Mouse (Mus musculus): Measurements from ENCODE around the gene Spaca3.

Spaca3 gene

DNA sequence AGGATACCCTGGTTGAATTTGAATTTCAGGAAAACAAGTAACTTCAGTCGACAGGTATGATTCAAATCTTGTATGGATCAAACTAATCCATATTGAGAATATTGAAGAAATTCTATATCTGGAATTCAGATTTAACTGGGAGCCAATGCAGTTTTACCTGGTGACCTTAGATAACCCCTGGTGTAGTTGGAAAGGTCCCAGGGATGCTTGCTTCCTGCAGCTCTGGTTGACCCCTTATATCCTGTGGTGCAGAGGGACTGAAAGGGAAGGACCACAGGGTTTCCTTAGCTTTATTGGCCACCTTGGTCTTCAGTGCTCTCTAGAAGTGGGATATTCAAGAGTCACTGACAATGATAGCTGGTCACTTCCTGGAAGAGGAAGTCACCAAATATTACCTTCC lies 9.9 kb downstream of the Spaca3 start:
- no peak for DNase-seq (ENCODE audit: low spot score in 2 of 2)

DNA sequence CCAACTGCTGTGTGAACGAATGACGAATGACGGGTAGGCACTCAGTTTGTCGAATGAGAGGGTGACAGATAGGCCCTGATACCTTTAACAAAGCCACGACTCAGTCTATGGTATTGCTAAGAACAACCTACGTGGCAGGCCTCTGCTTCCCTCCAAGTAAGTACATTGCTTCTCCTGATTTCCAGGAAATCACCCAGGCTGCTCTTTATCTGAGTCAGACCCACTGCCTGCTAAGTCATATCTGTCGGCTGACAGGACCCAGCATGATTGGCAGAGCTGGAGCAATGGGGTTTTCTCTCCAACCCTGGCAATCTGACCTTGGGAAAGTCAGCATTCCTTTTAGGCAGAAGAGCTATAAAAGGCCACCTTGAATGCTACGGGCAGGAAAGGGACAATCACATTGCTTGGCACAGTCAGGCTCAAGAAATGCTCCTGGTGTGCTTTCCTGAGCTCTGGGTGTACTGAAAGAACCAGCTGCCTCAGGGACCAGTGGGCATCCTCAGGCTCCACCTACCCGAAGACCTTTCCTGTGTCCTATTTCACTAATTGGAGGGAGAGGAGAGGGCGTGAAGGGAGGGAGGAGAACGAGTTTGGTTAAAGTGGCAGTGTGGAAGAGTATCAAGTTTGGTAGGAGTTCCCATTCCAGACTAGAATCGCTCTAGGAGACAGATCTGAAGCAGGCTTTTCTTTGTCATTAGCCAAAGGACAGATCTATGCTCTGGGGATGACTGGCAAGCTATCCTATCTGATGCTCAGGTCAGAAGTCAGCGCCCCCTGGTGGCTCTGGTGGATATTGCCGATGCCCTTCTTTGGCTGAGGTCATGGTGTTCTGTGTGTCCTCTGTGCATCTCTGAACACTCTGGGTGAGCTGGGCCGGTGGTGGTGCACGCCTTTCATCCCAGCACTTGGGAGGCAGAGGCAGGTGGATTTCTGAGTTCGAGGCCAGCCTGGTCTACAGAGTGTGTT lies 14.6 kb downstream of the Spaca3 start:
- no peak for DNase-seq (ENCODE audit: low spot score in 2 of 2)

DNA sequence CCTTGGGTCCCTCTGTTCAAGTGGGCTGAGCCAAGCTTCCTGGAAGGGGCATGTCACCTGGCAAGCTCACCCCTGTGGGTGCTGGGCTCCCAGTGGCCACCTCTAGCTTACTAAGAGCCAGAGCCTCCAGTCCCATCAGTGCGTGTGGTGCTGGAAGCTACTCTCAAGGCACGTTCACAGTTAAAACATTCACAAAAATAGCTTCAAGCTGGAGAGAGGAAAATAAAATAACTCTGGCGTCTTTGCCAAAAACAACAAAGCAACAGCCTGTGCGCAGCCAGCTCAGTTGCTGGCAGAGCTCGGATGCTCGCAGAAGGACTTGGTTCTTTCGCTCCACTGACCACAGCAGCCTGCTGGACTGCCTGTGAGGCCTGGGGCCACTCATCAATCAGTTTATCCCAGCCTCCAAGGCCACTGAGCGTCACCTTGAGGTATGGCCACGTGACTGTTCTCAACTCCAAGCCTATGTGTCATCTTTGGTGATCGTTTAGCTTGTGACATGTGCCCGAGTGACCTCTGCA lies 19.0 kb downstream of the Spaca3 start:
- peak; percentile 31 to 39 for DNase-seq (ENCODE audit: low spot score in 2 of 2)

DNA sequence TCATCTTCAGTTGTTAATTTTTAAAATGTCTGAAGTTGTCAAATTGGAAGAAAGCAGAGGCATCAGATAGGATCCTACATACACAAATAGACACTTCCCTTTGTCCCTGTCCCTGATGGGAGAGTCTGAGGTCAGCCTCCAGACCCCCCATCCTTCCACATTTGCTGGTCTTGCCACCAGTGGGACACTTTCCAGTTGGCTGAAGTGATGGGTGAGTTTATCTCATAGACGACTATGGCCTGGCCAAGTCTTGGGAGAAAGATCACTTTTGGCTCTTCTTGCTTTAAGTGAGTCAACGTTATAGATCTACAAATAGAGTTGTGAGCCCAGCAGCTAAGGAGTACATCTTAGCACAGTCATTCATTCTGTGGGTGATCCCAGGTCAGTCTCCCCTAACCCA lies 19.9 kb downstream of the Spaca3 start:
- no peak for DNase-seq (ENCODE audit: low spot score in 2 of 2)

DNA sequence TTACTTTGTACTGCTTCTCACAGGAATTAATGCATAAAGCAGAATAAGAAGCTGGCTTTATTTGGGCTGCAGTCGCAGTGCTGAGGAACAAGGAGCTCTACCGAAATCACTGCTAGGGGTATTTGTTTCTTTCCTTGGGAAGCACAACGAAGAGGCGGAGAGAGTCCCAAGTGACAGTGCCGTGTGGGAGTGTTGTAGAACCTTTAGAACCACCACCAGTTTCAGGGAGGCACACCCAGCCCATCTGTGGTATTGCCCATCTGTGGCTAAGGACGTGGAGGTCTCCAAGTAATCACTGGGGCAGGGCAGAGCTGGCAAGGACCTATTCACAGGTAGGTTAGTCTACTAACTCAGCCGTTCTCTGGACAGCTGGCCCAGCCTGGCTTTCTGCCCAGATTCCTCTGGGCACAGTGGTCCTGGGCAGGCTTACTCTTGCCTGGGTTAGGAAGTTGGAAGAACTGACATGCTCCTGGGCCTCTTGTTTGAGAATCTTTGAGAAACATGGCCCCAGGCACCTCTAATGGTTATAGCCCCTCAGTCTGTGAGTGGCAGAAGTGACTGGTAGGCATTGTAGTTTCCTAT lies 24.2 kb downstream of the Spaca3 start:
- DNase-seq (ENCODE audit: low spot score in 2 of 2): peak in 1 of 2 experiments; percentile 53

DNA sequence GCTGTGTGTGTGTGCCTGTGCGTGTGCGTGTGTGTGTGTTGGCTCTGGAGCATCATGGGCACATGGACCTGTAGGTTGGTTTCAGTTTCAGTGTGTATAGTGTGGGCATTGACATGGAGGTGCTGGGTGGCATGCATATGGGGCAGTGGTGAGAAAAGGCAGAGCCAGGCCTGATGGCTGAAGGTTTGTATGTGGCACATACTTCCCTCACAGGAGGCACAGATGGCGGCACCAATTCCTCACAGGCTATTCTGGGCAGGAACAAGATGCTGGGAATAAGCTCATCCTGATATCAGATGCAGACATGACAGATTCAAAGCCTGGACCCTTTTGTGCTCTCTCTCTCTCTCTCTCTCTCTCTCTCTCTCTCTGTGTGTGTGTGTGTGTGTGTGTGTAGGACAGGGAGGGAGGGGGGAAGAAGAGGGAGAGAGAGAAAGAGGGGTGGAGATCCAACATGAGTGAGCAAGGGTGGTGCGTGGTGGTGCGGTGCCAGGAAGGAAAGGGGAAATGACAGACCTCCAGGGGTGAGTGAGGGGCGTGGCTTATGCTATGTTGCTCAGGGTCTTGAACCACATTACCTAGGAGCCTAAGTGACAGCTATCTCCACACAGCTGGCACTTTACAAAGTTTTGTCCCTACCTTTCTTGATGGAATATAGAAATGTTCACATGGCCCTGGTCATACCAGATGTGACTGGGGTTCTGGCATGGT lies 26.5 kb downstream of the Spaca3 start:
- peak; percentile 32 to 41 for DNase-seq (ENCODE audit: low spot score in 2 of 2)

DNA sequence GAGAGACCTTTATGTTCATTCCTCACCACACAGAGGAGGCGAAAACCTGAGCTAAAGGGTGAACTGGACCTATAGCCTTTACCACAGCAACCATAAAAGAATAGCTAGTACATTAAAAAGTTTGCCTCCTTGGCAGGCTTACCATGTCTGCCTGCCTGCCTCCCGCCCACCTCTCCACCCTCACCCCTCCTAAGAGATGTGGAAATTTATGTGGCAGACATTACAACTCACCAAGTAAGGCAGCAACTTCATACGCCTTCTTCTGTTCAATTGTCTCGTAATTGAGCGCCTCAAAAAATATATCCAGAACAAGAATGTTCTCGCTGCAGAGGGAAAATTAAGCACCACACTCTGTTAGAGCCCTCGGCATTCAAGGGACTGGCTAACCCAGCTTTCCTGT lies 28.2 kb downstream of the Spaca3 start:
- DNase-seq (ENCODE audit: low spot score in 2 of 2): peak in 1 of 2 experiments; percentile 23

DNA sequence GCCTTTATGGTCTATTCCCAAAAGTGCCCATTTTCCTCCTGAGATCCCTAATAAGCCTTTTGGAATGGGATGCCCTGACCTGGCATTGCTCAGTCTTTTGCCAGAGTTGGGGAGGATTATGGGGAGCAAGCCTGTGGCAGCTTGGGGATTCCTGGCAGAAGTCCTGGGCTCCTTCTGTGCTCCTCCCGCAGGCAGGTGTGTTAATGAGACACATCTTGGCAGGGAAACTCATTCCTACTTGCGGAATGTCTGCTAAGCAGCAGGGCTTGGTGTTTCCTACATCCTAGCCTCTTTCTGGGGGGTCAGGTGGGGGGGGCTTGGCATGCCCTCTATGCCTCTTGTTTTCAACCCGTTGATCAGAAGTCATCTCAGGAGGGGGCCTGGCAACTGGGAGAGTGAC lies 28.9 kb downstream of the Spaca3 start:
- no peak for DNase-seq (ENCODE audit: low spot score in 2 of 2)

DNA sequence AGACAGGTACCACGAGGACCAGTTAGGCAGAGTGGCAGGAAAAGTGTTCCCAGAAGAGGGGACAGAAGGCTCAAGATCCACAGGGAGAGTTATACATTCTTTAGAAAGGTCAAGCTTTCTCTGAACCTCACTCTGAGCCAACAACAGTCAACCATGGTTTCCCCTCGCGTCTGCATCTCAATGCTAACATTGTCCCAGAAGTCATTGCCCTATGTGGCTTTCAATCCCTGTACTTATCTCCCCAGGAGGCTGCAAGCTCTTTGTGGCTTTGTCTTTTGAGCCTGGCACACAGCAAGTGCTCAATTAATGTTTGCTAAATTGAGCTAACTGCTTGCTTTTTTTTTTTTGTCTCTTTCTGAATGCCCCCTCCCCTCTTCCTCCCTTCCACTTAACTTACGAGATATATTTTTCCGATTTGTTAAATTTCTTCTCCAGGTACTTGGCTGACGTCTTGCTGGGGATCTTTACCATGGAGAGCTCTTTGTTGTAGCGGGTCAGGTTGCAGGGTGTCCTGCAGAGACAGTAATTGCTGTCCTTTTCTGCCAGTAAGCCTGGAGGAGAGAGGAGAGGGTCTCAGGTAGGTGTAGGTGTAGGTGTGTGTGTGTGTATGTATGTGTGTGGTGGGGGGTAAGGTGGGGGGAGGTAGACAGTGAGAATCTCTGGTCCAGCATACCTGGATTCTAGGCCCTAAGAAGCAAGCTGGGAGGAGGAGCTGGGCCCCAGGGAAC lies 31.3 kb downstream of the Spaca3 start:
- DNase-seq (ENCODE audit: low spot score in 2 of 2): no peak

DNA sequence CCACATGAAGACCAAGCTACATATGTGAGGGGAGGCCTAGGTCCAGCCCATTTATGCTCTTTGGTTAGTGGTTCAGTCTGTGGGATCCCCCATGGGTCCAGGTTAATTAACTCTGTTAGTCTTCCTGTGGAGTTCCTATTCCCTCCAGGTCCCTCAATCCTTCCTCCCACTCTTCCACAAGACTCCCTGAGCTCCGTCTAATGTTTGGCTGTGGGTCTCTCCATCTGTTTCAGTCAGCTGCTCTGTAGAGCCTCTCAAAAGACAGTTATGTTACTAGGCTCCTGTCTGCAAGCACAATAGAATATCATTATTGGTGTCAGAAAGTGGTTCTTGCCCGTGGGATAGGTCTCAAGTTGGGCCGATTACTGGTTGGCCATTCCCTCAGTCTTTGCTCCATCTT lies 37.7 kb downstream of the Spaca3 start:
- DNase-seq (ENCODE audit: low spot score in 2 of 2): no peak

DNA sequence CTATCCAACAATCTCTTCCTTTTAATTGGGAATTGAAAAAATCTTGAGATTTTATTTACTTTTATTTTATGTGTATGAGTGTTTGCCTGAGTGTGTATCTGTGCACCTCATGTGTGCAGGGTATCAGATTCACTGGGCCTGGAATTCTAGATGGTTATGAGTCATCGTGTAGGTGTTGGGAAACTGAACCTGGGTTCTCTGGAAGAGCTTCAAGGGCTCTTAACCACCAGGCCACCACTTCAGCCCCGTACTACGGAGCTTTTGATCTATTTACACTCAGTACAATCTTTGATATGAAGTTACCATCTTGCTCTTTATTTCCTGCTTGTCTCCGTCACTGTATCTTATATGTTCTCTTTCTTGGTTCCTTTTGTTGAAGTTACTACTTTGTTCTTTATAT lies 42.4 kb downstream of the Spaca3 start:
- DNase-seq (ENCODE audit: low spot score in 2 of 2): no peak

DNA sequence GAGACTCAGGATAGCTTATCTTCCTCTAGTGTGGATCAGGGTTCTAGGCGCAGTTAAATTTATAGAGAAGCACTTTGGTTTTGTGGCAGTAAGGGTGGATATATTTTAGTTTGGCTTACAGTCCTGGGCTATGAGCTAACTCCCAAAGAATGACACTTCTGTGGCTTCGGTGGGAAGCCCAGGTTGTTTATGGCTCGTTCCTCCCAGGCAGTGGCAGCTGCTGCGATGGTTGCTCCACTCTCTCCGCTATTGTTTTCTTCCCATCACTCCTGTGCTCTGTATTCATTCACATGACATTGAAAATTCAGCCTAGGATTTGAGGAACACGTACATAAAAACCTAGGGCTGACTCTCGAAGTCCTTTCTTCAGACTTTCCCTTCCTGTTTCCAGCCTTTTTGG lies 44.5 kb downstream of the Spaca3 start:
- no peak for DNase-seq (ENCODE audit: low spot score in 2 of 2)

DNA sequence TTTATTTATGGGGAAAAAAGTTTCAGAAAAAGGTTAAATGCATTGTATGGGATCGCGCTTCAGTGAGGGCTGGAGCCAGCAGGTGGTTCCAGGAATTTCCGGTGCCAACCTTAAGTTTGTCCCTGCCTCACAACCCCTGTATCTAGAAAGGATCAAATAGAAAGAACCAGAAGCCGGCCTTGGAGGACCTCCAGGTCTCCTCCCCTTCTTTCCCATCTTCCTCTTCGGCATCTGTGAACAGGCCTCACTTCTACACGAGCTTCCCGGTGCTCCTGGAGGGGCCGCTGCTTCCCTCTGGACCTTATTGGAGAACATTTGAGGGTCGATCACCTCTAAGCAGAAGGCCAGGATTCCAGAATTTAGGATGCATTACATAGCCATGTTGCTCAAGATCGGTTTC lies 45.3 kb downstream of the Spaca3 start:
- DNase-seq (ENCODE audit: low spot score in 2 of 2): no peak

DNA sequence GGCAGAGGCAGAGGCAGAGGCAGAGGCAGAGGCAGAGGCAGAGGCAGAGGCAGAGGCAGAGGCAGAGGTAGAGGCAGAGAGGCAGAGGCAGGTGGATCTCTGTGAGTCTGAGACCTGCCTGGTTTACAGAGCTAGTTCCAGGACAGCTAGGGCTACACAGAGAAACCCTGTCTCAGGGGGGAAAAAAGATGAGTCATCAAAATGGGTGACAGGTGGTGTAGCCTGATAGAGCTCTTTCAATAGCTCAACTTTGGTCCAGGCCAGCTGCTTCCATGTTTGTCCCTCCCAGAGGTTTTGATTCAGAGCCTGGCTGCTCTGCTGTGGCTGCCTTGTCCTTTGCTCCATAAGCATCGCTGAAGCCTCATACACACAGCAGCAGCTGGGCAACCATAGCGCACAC lies 46.4 kb downstream of the Spaca3 start:
- no peak for DNase-seq (ENCODE audit: low spot score in 2 of 2)

DNA sequence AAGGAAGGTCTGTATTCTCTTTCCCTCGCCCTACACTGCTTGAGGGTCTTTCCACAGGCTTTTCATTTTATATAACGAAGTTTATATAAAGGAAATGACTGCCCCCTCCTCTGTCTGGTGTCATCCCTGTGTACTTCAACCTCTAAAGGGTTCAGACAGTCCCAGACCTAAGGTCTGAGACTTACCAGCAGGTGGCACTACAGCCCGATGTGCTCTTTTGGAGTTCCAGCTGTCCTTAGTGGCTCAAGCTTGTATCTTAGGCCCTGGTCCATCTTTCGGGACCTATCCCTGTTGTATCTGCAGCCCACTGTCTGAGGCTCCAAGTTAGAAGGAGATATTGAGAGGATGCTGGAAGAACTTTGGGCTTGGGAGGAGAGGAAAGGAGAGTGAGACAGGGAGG lies 48.3 kb downstream of the Spaca3 start:
- peak in 1 of 2 experiments; percentile 54 for DNase-seq (ENCODE audit: low spot score in 2 of 2)

DNA sequence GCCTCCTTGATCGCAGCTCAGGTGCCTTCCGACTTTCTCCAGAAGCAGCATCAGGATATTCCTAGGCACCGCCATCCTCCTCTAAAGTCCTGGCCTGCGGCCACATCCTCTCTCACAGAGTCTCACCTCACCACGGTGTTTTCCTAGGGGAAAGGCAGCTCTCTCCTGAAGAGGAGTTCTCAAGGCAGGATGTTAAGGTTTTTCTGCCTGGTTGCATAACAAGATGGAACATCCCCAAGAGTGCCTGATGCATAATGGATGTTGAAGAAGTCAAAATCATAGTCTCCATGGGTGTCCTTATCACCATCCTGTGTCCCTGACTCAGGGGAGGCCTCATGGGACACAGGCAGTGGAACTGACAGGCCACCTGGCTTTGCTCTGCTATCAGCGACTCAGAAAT lies 49.7 kb downstream of the Spaca3 start:
- no peak for DNase-seq (ENCODE audit: low spot score in 2 of 2)

DNA sequence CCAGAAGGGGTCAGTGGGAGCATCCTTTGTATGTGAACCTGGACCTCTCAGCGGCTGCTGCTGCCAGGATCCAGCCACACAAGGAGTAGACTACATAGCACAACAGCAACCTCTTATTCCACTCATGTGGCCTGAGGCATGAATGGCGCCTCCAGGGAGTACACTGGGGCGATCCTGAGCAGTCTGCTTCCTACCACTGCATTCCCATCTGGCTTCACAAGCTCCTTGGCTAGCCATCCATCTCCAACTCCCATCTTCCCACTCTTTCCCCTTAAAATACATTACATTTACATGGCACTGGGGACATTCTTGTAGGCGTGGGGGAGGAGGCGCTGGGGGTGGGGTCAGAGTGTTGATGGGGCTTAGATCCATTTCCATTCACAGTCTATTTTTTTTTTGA lies 54.6 kb downstream of the Spaca3 start:
- peak; percentile 22 to 44 for DNase-seq (ENCODE audit: low spot score in 2 of 2)

DNA sequence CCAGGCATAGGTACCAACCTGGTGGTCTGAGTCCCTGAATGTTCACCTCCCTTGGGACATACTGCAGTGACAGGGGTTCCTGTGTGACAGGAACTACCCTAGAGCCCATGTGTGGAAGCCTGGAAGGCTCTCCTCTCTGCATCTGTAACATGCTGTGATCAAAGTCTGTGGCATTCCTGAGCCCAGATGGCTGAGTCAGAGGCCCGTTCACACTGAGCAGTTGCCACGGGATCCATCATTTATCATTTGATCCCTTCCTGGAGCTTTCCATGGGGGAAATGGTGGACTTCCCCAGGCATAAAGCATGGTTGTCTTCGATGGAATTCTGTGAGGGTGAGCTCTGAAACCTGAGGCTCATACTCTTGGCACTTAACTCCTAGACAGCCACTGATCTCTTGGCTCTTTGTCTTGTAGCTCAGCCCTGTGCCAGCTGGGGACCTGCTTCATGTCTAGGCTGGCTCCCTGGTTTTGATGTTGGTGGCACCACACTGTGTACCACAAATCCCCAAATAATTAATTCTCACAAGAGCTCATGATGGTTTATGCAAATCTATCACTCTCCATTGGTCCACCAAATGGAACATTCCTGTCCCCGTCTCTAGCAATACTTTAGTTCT lies 55.4 kb downstream of the Spaca3 start:
- DNase-seq (ENCODE audit: low spot score in 2 of 2): no peak
